Mouse (Mus musculus) midbrain, embryonic 14.5 days (tissue): ENCODE results near the gene Ap2a2. TPM values are rescaled to one million over a fixed set of nuclear protein-coding genes. Genes with fewer than 3 reads are reported as not detected.
A peak's percentile ranks its signal among the peaks of the same experiment; 100 is the strongest.

Experiments
- ATAC-seq: fragments of 200-750 bp; cut with Nextera tagmentation; 2 replicates; pipeline ENCODE4 v1.8.0; 2017; ENCODE audit warnings: moderate number of reproducible peaks, moderate library complexity; ENCODE audit not compliant: low FRiP score, low TSS enrichment
- DNase-seq: peaks from one replicate; pipeline ENCODE4 v3.0.0-alpha.2; 2015
- H3K27ac ChIP-seq: fragments of 300-500 bp; sonication (generic); replicated peaks from 2 replicates; pipeline ENCODE4 v1.5.1; 2014; ENCODE audit warnings: mild to moderate bottlenecking, low read depth, low read length, moderate library complexity
- H3K27me3 ChIP-seq: fragments of 300-500 bp; sonication (generic); 2 replicates; pipeline ENCODE4 v1.6.1; 2014; ENCODE audit warnings: low read length, control low read depth, mixed read lengths; ENCODE audit not compliant: control insufficient read depth, insufficient read depth
- H3K36me3 ChIP-seq: fragments of 300-500 bp; sonication (generic); 2 replicates; pipeline ENCODE4 v1.6.1; 2014; ENCODE audit warnings: low read length, control low read depth; ENCODE audit not compliant: control insufficient read depth, insufficient read depth
- H3K4me1 ChIP-seq: fragments of 300-500 bp; sonication (generic); 2 replicates; pipeline ENCODE4 v1.6.1; 2014; ENCODE audit warnings: mild to moderate bottlenecking, antibody characterized with exemption, low read length, control low read depth; ENCODE audit not compliant: control insufficient read depth, insufficient read depth
- H3K4me2 ChIP-seq: fragments of 300-500 bp; sonication (generic); 2 replicates; pipeline ENCODE4 v1.6.1; 2014; ENCODE audit warnings: mild to moderate bottlenecking, low read length, moderate library complexity
- H3K4me3 ChIP-seq: fragments of 300-500 bp; sonication (generic); replicated peaks from 2 replicates; pipeline ENCODE4 v1.5.1; 2014; ENCODE audit warnings: low read depth, low read length
- H3K9ac ChIP-seq: fragments of 300-500 bp; sonication (generic); replicated peaks from 2 replicates; pipeline ENCODE4 v1.6.1; 2014; ENCODE audit warnings: mild to moderate bottlenecking, low read length, moderate library complexity
- H3K9me3 ChIP-seq: fragments of 300-500 bp; sonication (generic); 2 replicates; pipeline ENCODE4 v1.6.1; 2016; ENCODE audit warnings: low read length, control low read depth, mixed read lengths; ENCODE audit not compliant: control insufficient read depth
- WGBS: fragments of 180-500 bp; shearing (Covaris S2); extraction: QIAGEN DNeasy Blood & Tissue Kit; methylation state at CpG from one replicate; pipeline ENCODE4 v1.1.7; 2014; 5-methylcytosine and 5-hydroxymethylcytosine counted together
- polyA plus RNA-seq: library from polyadenylated mRNA; unstranded; fragments of >200 nt; fragmentation: Nextera tagmentation; extraction: Ambion mirVana; gene quantifications from 2 replicates; pipeline ENCODE4 v1.2.1, GENCODE M21; 2014

Gene Ap2a2
- polyA plus RNA-seq, 1 experiment from 2014 or later: 103 TPM

DNA sequence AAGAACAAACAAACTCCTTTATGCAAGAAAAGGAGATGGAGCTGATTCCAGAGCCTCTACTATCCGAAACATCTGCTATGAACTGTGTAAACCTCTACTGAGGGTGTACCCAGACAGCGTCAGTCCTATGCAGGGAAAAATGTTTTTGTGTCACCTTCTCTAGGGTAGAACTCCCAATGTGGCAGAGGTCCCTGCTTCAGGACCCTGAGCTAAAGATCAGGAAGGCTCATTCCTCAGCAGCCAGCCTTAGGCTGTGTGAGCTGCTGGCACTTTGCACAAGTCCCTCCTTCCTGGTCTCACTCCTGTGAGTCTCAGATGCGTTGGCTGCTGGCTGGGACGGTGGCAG, 36.4 kb upstream of the Ap2a2 start:
- H3K27me3 ChIP-seq: no peaks in the 10 kb centered on the region
- H3K4me3 ChIP-seq: no peak overlapping the region
- ATAC-seq (no peak), DNase-seq (no peak)
- no peak overlapping the region for H3K4me2 ChIP-seq
- no peak overlapping the region for H3K9ac ChIP-seq
- no peaks in the 10 kb centered on the region for H3K4me1 ChIP-seq
- no peak overlapping the region for H3K27ac ChIP-seq
- no peaks in the 10 kb centered on the region for H3K9me3 ChIP-seq
- peaks cover 46% of the 10 kb centered on the region for H3K36me3 ChIP-seq
- 84% methylated on average over 4 of the region's 4 CpGs for WGBS

DNA sequence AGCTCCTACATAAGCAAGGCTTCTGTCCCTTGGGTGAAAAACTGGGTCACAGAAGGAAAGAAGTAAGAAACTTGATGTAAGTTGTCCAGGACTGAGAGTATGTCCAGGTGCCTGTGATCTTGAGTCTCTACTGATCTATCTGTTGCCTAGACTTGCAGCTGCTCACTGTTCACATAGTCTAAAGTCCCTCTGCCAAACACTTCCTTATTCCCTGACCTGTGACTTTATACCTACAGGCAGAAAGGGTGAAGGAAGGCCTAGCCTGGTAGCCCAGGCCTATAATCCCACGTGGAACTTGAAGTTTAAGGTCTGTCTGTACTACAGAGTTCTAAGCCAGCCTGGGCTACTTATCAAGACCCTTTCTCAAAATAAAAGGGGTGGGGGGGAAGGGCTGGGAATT, 26.4 kb upstream of the Ap2a2 start:
- no peak overlapping the region for H3K9ac ChIP-seq
- ATAC-seq (no peak), DNase-seq (no peak)
- no peak overlapping the region for H3K4me2 ChIP-seq
- no peak overlapping the region for H3K27ac ChIP-seq
- H3K36me3 ChIP-seq: peaks cover 9% of the 10 kb centered on the region; the same call in 1 of the 2 replicates
- no peaks in the 10 kb centered on the region for H3K27me3 ChIP-seq
- no peak overlapping the region for H3K4me3 ChIP-seq
- peaks cover 15% of the 10 kb centered on the region for H3K4me1 ChIP-seq
- 78% methylated on average over 1 of the region's 1 CpGs for WGBS
- H3K9me3 ChIP-seq: no peaks in the 10 kb centered on the region

DNA sequence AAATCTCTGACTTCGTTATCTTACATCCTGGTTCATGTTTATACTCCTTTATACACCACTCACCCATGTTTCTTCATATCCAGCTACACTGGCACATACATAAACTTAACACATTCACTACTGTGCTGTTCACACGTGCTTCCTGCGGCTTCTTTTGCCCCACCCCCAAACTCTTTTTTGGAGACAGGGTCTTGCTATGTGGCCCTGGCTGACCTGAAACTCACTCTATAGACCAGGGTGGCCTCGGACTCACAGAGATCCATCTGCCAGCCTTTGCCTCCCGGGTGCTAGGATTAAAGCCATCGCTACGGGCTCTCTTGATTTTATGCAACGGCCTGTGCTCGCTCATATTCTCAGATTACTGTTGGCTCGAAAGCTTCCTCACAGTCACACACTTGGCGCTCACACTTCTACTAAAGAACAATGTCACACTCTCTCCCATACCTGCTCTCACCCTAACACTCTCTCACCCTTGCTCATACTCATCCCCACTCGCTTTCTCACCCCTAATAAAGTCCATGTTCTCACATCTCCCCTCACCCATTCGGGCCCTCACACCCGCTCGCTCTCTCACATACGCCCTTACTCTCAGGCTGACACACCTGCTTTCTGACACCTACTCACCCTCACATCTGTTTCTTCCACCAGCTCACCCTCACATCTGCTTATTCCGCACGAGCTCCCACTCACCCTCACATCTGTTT, 23.0 kb upstream of the Ap2a2 start:
- Histone ChIP-seq H3K4me2 (peak overlapping the region; percentile 89), H3K27ac (peak overlapping the region; percentile 80), H3K4me1 (peaks cover 15% of the 10 kb centered on the region), H3K36me3 (no peaks in the 10 kb centered on the region), H3K27me3 (no peaks in the 10 kb centered on the region), H3K4me3 (peak overlapping the region; percentile 77), H3K9ac (peak overlapping the region; percentile 74), H3K9me3 (no peaks in the 10 kb centered on the region)
- DNase-seq: no peak
- ATAC-seq: no peak
- 18% methylated on average over 18 of the region's 18 CpGs for WGBS

DNA sequence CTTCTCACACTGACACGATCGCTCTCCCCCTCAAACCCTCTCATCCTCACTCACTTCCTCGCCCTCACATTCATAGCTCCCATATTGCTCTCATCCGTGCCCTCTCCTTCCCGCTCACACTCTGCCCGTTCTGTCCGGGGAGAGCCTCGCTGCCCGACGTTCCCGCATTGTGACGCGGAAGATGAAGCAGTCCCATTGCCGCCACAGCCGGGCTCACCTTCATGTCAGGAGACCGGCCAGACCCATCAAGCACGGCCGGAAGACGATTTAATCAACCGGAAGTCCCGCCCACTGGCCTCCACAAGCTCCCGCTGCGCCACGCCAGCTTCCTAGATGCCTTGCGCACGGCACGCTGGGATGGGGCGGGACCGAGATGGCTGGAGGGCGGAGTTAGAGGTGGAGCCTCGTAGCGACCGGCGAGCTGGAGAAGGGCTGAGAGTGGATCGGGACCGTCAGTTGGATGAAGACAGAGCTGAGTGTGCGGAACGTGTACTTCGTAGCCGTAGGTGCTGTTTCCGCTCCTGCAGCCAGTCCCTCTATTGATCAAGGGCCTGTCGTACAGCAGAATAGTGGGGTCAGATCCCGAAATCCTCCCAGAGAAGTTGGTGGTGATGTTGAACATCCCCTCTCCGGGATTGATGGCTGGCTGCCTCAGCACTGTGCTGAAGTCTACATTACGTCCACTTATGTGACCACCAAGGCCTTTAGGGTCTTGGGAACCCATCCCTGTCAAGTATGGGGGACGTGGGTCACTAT, 22.2 kb upstream of the Ap2a2 start, which contains the start of gene Chid1:
Chid1 (minus strand) TSS at position 302 of the 756 bp plus-strand sequence.
- DNase-seq (peak; percentile 100), ATAC-seq (peak; percentile 97)
- Histone ChIP-seq H3K4me3 (peak within 1 kb of the TSS; percentile 77), H3K9me3 (no peaks in the 10 kb centered on the region), H3K4me2 (peak within 1 kb of the TSS; percentile 89), H3K27ac (peak within 1 kb of the TSS; percentile 80), H3K4me1 (peaks cover 15% of the 10 kb centered on the region), H3K27me3 (no peaks in the 10 kb centered on the region), H3K36me3 (no peaks in the 10 kb centered on the region), H3K9ac (peak within 1 kb of the TSS; percentile 74)
- WGBS: 1% methylated on average over 46 of the region's 46 CpGs

DNA sequence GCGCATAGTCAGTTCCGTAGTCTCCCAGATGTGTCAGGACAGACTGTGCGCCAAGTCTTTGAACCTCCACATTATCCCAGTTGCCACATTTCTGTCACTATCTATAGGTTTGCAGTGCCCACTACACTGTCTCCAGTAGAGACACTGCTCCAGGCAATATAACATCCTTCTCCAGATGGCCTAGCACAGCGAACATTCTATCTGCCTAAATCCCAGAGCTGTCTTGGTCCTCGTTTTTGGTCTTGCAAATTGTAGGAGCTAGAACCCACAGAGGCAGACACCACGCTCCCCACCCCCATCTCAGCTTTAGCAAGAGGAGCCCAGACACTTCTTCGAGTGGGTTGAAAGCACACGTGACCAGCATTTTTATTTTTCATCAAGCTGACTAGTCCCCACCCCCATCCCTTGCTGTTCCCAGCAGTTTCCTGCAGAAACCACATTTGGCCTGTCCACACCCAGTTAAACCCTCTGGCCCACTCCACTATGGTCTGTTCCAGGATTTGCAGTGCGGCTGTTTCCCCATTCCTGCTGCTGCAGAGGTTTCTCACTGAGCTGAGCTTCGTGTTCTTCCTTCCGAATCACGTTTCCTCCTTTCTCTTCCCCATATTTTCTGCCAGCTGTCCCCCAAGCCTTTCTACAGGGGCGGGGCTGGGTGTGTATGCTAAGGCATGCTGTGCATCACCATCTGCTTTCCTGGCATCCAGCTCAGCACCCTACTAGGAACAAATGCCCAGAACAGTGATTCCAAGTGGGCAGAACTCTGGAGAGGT, 21.5 kb upstream of the Ap2a2 start:
- peak overlapping the region; percentile 80 for H3K27ac ChIP-seq
- peak; percentile 25 for DNase-seq
- peak overlapping the region; percentile 89 for H3K4me2 ChIP-seq
- no peak for ATAC-seq
- H3K9ac ChIP-seq: peak overlapping the region; percentile 74
- H3K27me3 ChIP-seq: no peaks in the 10 kb centered on the region
- WGBS: 58% methylated on average over 13 of the region's 13 CpGs
- H3K9me3 ChIP-seq: no peaks in the 10 kb centered on the region
- H3K4me1 ChIP-seq: peaks cover 15% of the 10 kb centered on the region
- H3K4me3 ChIP-seq: peak overlapping the region; percentile 77
- no peaks in the 10 kb centered on the region for H3K36me3 ChIP-seq

DNA sequence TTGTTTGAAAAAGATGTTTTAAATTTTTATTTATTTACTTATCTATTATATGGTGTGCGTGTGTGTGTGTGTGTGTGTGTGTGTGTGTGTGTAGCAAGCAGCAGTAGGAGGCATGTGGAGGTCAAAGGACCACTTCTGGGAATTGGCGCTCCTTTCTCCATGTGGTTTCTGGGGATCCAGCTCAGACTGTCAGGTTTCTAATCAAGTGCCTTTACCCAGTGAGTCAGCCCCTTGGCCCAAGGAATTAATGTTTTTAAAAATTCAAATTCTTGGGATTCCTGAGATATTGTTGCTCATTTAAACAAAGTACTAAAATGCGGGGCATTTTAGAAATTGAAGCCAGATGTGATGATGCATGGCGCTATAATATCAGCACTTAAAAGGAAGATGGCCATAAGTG, 20.3 kb upstream of the Ap2a2 start:
- Histone ChIP-seq H3K27ac (no peak overlapping the region), H3K4me3 (no peak overlapping the region), H3K4me1 (peaks cover 15% of the 10 kb centered on the region), H3K9ac (no peak overlapping the region), H3K4me2 (no peak overlapping the region), H3K36me3 (no peaks in the 10 kb centered on the region), H3K9me3 (no peaks in the 10 kb centered on the region), H3K27me3 (no peaks in the 10 kb centered on the region)
- ATAC-seq (no peak), DNase-seq (no peak)
- WGBS: 85% methylated on average over 4 of the region's 4 CpGs

DNA sequence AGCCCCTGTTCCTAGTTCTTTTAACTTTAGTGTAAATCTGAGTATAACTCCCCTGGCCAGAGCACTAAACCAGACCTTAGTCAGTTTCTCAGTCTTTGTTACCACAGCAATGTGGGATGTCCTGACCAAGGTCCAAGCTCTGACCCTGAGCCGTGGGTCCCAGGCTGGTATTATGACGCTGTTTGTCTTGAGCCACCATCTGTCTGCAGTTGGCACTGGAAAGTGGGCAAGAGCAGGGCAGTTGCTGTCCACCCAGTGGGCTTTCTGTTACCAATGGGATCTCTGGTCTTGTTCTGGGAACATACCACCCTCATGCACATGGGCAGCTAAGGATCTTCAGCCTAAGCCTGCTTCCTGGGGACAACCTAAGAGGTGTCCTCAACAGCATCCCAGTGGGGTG, 19.4 kb upstream of the Ap2a2 start:
- Histone ChIP-seq H3K27ac (no peak overlapping the region), H3K4me2 (no peak overlapping the region), H3K4me3 (no peak overlapping the region), H3K4me1 (peaks cover 15% of the 10 kb centered on the region), H3K9ac (no peak overlapping the region), H3K36me3 (no peaks in the 10 kb centered on the region), H3K9me3 (no peaks in the 10 kb centered on the region), H3K27me3 (no peaks in the 10 kb centered on the region)
- 90% methylated on average over 2 of the region's 2 CpGs for WGBS
- ATAC-seq (no peak), DNase-seq (no peak)

DNA sequence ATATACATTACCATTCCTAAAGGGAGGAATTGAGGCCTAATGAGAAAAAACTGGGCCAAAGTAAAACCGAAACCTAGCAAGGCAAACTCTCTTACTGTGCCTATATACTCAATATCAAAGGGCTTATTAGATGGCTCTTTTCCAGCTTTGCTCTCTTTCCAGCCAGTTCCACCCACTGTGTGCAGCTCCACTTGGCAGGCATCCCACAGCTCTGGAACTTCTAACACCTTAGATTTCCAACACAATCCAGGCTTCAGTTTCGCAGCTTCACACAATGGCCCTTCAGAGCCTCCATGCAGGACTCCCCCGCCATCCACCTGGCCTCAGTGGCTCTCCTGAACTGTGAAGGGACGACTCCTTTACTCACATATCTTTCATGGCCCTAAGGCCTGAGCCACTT, 17.3 kb upstream of the Ap2a2 start:
- H3K27me3 ChIP-seq: no peaks in the 10 kb centered on the region
- H3K4me3 ChIP-seq: no peak overlapping the region
- DNase-seq: peak; percentile 15
- no peak for ATAC-seq
- H3K27ac ChIP-seq: no peak overlapping the region
- no peak overlapping the region for H3K9ac ChIP-seq
- WGBS: 82% methylated on average over 4 of the region's 4 CpGs
- no peak overlapping the region for H3K4me2 ChIP-seq
- no peaks in the 10 kb centered on the region for H3K9me3 ChIP-seq
- peaks cover 6% of the 10 kb centered on the region for H3K4me1 ChIP-seq
- H3K36me3 ChIP-seq: no peaks in the 10 kb centered on the region
